Mouse (Mus musculus): ENCODE measurements at regions not wholly inside any gene's neighbourhood (a gene's known extent, or its start where the extent isn't known, plus 50 kb on each side); places are given as distances from the start of the nearest gene placed in this dataset.

DNA sequence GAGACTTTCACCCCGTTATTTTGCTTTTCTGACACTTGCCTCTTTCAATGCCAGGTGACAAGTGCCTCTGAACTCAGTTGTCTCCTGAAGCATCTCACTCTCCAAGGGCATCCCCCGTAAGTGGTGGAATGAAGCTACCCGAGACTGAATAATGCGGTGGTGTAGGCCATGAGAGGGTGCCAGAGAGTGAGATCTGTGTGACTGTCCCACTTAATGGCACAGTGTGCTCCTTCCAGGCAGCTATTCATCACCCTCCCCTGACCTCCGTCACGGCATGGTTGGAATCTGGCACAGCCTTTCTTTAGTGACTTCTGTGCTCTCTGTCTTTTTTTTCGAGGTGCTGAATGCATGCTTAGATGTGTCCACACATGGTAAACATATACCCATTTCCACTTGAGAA, 102.3 kb upstream of the Hnrnpa3 start:
- in situ Hi-C loops (cut with MboI, MseI), result no loop called here

DNA sequence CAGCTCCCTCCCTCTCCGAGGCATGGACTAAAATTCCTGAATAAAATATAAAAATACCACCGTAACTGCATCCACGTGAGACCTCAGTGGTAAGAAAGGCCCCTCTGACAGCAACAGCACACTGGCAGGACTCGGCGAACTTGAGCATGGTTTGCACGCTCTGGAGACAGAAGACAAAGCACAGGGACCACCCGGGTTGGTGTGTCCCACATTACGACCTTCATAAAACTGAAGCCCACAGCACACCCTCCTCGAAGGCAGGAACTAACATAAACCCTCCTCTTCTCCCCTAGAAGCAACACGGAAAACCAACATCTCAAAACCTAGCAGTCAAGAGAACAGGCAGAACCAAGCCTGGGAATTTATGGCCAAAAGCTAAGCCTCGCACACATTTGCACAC, 101.7 kb upstream of the Hnrnpa3 start:
- in situ Hi-C loops (cut with MboI, MseI), result no loop called here

DNA sequence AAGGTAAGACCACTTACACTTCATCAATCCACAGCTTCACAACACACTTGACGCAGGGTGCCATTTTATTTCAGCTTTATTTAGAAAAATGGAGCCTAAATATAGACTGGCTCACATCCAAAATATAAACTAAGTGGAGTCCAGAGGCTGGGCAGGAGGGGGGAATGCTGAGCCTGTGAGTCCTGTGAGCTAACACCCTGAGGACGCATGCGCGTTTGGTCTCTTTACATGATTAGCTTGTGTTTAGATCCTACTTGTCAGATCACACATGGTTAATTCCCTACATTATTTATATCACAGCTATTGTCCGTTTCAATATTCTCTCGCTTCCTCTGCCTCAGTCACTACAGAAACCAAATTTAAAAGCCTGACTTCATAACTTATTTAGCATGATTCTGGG, 99.1 kb upstream of the Hnrnpa3 start:
- in situ Hi-C loops (cut with MboI, MseI), result no loop called here

DNA sequence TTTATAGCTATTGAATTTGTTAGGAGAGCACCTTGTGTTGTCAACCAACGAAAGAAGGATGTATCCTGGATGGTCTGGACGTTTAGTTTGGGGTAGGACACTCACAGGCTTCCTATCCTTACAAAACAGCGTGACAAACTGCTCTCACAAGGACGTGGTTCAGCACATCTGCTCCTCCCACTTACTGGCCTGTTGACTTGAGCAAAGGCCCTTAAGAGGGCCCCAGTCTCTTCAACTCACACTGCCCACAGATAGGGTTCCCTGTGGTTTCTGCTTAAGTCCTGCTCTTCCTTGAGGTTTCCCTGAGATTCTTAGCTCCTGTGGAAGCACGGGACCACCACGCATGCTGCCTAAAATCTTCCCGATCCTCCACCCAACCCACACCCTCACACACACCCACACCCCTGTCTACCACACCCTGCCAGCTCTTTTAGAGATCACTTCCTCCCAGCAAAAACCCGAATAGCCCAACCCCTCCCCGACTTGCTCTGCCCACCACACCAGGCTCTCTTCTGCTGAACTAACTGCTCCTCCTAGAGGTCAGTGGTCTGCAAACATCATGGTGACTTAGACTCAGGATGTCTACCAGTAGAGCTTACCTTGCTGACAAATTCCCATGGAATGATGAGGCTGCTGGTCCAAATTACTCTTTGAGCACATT, 95.7 kb upstream of the Hnrnpa3 start:
- in situ Hi-C loops (cut with MboI, MseI), result no loop called here

DNA sequence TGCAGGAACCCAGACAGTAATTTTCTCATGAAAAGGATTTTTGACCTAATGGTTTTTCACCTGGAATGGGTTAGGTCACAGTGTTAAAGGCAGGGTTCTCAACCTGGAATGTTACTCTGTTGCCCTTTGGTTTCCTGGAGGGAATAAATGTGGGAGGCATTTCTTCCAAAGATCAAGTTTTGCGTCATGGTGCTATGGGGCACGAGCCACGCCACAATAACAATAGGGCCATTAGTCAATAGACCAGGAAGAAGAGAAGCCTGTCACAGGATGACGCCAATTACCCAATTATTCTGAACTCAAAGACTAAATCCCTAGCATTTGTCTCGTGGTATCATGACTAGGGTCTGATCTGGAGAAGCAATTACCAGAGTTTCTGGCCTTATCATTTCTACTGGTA, 94.3 kb upstream of the Hnrnpa3 start:
- in situ Hi-C loops (cut with MboI, MseI), result no loop called here

DNA sequence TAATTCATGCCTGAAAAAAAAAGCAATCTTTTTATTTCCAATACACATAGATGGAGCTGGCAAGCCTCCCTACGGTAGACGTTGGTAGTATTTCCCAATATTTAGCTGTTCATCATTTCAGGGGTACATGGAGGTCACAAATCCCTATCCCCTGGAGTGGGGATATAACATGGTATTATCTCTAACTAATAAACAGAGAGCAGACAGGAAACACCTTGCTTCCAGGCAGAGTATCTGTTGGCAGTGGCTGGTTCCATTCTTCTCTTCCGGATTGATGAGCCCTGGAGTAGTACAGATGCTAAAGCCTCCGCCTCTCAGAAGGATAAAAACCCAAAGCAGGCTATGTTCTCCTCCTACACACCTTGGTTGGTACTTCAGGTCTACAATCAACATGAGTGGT, 91.9 kb upstream of the Hnrnpa3 start:
- in situ Hi-C loops (cut with MboI, MseI), result no loop called here

DNA sequence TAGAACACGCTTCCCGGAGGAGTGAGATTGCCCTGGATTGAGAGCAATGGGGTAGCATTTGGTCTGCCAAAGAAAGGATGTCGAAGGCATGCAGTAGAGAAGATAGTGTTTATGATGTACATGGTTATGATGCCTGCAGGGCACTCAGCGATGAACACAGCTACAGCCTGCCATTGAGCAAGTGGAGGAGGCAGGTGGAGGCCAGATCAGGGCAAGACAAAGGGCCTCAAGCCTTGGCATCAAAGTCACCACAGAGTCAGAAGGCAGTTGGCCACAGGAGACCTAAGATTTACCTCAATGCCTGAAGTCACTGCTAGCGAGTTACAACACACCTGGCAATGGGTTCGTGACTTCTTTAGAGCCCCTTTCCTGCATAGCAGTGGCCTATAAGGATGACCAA, 89.3 kb upstream of the Hnrnpa3 start:
- in situ Hi-C loops (cut with MboI, MseI), result loop anchor here (5.0 kb wide), 1 partner anchor 102 kb away; no protein-coding TSS in a partner anchor

DNA sequence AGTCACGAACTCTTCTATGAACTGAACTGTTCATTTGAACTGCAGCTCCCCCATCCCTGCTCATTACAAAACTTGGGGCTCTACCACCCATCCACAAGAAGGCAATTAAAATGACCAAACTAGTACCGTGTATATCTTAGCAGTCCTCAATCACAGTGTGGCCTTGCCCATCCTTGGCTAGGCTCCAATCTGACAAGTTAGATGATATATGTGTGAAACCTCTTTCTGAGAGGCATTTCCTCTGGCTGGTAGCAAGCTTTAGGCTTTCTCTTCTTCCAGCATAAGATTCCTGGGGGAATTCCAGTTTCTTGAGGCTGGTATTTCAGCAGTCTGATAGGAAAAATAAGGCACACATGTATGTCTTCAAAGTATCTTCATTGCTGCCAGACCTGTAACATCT, 88.8 kb upstream of the Hnrnpa3 start:
- in situ Hi-C loops (cut with MboI, MseI), result loop anchor here (5.0 kb wide), 1 partner anchor 103 kb away; no protein-coding TSS in a partner anchor

DNA sequence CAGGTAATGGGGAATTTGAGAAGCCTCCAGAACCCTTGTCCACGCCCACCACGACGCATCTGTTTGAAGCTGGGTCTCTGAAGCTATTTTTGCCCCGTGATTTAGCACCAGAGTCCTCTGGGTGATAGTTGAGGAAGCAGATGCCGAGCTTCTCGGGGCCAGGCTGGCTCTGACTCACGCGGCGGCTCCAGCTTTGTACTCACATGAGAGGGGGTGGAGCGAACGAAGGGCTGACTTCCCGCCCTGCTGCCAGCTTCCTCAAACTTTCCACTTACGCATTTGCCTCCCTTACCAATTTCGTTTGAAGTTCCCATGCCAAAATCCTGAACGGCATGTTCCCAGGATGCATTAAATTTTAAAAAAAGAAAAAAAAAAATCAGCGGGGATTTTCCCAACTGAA, 74.1 kb upstream of the Hnrnpa3 start:
- in situ Hi-C loops (cut with MboI, MseI), result loop anchor here (5.0 kb wide), 1 partner anchor 258 kb away; no protein-coding TSS in a partner anchor

DNA sequence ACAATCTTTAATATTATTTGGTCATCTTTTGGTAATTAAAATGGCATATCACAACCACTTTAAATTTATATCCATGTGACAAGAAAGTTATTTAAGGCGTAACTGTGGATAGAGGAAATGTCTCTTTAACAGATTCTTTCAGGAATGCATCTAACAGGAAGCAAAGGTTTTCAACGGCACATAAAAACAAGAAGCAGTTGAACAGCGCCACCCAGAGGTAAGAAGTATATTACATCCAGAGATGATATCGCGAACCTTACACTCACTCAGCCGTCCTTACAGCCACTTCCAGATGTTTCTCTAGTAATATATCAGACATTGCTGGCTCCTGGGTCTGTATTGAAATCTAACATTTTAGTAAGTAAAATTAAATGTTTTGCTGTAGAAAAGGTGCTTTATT, 70.5 kb upstream of the Hnrnpa3 start:
- in situ Hi-C loops (cut with MboI, MseI), result no loop called here

DNA sequence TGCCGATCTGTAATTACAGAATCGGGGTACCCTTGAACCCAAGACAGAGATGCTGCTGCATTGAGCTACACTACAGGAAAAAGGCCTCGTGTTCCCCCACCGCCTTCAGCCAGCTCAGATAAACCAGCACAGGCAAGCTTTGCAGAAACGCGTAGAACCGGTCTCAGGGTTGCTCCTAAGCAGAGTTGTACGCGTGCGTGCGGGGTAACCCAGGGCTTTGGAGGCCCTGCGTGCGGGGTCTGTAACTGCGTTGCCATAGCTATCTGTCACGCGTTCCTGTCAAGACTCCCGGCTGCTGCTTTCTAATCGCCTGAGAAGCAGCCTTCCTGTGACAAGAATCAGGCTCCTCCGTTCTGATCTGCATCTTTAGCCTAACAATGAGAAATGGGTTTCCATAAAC, 69.6 kb upstream of the Hnrnpa3 start:
- in situ Hi-C loops (cut with MboI, MseI), result no loop called here

DNA sequence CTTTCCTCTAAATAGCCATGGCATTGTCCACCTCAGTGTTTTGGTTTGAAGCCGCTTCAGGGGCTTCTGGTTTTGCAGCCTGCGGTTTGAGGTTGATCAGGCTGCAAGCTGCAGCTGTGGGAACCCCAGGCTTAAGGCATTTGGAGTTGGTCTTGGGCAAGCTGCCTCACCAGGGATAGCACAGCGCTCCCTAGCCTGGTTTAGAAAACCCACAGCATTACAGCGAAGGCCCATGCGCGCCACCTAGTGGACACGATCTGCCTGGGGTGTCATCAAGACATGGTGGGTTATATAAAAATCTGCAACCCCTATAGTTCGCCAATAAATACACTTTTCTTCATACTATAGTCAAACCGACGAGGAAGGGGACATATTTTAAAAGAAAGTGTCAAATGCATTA, 68.9 kb upstream of the Hnrnpa3 start:
- in situ Hi-C loops (cut with MboI, MseI), result loop anchor here (10.0 kb wide), 1 partner anchor 895 kb away; the partner anchor contains the start of genes Hoxd10 and Hoxd9

DNA sequence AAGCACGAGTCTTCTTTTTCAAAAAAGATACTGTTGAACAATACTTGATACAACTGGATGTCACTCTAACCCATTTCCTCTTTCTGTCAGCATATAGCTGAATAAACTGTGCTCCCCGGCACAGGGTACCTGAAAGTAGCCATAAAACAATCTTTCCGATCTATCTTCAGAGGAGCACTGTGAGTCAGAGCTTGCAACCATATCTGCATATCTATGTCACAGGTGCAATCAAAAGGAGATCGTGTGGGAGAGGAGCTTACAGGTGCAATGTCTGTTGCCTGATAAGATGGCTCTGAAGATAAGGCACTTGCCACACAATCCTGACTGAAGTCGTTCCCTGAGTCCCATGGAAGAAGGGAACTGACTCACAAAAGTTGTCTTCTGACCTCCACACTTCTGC, 58.5 kb upstream of the Hnrnpa3 start:
- in situ Hi-C loops (cut with MboI, MseI), result loop anchor here (10.0 kb wide), 1 partner anchor 354 kb away; no protein-coding TSS in a partner anchor

DNA sequence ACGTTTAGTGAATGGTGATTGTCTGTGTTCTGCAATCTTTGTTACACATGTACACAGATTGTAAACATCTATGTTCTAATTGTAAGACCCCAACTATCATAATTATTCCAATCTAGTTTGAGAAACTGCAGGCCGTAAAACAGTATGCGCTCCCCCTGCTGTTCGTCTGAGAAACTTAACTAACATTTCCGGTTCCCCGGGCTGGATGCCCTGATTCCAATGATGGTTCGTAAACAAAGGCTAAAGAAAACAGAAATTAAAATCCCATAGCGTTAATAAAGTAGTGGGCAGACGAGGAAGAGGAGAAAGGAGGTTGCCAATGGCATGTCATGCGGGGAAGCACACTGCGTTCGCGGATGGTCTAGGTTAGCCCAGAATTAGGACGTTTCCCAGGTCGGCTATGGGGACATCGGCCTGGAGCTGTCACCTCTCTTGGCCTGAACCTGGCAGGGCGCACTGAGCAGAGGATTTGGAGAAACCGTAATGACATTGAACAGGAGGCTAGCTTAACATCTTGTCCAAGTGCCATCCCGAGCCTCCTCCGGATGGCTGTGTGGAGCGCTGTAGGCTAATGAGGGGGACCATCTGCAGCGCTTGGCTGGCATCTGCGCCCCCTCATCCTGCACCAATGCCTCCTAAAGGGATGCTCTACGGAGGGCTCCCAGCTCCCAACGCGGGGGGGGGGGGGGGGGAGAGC, 55.7 kb upstream of the Hnrnpa3 start:
- in situ Hi-C loops (cut with MboI, MseI), result loop anchor here (10.0 kb wide), 1 partner anchor 351 kb away; no protein-coding TSS in a partner anchor

DNA sequence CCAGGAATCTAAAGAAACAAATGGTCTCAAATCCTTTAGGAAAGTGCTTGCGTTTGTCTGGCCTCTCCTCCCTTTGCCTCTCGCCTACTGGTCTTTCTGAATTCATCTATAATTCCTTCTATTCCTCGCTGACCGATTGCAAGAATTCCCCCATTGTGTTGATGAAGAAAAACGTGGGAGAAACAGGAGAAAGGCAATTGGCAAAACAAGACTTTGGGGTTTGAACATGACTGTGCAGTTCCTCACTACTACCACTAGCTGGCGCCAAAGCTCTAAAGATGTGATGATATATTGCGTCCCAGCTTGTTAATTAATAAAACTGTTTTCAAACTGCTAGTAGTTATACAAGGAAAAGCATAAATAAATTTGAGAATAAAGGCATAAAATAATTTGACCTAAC, 53.4 kb upstream of the Hnrnpa3 start:
- in situ Hi-C loops (cut with MboI, MseI), result loop anchor here (5.0 to 10.0 kb wide), 2 partner anchors 349 to 467 kb away; no protein-coding TSS in a partner anchor

DNA sequence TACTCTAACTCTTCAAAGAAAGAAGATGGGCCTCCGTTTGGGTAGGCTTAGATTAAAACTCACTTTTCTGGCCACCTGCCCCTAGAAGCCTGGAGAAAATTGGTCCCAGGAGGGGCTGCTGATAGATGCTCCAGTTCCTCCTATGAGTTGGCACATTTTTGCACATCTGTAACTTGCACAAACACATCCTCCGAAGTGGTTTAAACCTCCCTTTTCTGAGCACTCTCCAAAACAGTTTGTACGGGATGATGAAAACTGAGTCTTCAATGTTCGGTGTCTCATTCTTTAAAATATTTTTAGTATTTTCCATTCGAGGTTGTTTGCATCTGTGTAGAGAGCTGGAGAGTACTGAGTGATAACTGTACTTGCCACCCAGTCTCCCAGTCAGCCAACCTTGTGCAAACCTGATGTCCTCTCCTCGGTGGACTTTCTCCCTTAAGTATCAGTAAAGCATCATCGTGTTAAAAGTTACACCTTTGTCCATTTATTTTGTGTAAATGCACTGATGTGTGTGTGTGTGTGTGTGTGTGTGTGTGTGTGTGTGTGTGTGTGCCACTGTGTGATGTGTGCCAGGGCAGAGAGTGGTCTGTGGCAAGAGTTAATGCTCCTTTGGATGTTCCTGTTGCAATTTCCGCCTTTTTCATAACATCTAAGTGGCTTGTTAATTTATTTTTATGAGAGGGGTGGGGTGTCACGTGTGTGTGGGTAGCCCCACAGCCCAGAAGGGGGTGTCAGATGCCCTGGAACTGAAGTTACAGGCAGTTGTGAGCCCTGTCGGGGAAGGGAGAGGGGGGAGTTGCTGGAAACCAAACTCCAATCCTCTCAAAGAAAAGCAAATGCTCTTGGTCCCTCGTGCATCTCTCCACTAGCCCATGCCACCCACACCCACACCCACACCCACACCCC, 51.8 kb upstream of the Hnrnpa3 start:
- in situ Hi-C loops (cut with MboI, MseI), result loop anchor here (5.0 to 10.0 kb wide), 2 partner anchors 348 to 465 kb away; no protein-coding TSS in a partner anchor

DNA sequence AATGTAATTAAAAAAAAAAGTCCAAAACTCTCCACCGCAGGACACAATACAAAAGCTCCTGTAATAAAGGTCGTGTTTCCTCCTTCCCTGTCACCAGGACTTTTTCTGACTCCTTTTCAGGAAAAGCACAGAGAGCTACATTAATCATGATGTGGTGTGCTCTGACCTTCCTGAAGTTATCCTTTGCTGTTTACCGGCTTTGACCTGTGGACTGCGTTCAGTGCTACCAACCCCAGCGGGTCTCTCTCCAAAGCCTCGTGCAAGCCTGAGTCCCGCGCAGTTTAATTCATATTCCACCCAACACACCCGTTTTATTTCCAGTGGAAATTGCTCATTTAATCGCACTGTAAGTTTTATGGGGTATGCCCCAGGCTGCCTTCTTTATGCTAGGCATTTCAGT, 51.1 kb upstream of the Hnrnpa3 start:
- in situ Hi-C loops (cut with MboI, MseI), result loop anchor here (5.0 to 10.0 kb wide), 2 partner anchors 347 to 464 kb away; no protein-coding TSS in a partner anchor

DNA sequence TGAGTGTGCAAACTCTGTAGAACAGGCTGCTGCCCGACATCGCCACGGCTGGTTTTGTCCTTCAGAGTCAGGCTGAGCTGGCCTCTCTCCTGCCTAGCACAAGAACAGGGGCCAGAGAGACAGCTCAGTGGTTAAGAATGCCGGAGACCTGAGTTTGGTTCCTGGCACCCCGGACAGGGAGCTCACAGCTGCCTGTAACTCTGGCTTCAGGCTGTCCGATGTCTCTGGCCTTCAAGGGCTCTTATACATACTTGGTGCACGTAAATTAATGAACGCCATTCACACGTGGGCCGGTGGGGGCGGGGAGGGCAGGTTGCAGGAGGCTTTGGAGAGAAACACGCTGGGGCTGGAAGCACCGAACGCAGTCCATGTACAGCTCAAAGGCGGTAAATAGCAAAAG, 50.6 kb upstream of the Hnrnpa3 start:
- in situ Hi-C loops (cut with MboI, MseI), result loop anchor here (5.0 to 10.0 kb wide), 2 partner anchors 346 to 464 kb away; no protein-coding TSS in a partner anchor

DNA sequence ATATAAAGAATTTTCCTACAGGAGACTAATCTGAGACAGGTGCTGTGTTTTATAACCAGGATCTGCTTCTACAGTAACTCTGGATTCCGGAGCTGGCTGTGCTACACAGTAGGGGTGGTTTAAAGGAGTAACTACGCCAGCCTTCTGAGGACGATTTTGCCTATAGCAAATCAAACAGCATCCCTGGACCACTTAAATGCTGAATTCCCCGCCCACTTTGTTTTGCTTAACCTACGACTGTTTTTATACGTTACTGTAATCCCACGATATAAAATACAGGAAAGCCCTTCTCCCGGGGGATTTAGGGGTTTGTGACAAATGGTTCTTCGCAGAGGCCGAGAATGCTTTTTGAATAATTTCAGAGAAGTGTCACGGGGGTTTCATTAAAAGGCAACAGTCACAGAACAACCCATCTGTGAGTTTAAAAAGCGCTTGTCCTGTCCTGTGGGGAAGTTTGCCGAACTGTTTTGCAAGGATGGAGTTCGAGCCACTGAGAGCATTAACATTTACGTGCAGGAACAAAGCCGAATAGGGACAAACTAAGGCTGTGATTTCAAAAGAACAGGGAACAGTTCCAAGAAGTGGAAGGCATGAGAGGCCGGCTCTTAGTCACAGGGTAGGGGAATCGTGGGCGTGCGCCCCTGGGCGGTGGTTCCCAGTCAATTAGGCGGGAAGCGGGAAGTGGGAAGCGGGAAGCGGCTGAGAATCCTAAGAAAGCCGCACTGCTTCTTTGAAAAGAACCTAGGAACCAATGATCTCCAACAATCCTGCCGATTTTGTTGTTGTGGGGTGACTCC, 49.7 kb upstream of the Hnrnpa3 start:
- in situ Hi-C loops (cut with MboI, MseI), result loop anchor here (5.0 to 10.0 kb wide), 2 partner anchors 345 to 463 kb away; no protein-coding TSS in a partner anchor

Data from T-helper 1 cell (primary cell).